Mouse (Mus musculus) lung, postnatal 36 days (tissue): ENCODE results near the gene Il22ra2.

Source experiments
- DNase-seq: peaks from one replicate; pipeline ENCODE4 v3.0.0; 2022; ENCODE audit warnings: mixed read lengths

Il22ra2 gene

DNA sequence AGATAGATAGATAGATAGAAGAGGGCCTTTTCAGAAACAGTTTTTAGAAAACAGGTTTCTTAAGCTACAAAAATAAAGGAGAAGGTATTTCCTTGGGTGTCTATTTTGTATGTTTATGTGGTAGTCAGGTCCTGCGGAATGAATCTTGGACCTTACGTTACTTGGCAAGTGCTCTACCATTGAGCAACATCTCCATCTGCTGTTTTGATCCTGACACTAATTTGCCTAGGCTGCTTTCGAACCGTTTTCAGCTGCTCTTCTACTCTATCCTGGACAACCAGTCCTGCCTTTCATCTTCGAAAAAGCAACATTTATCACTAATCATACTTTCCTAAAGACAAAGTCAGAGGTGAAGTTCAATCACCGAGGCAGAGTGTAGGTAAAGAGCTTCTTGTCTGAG is 18.6 kb upstream of the Il22ra2 start:
- peak; percentile 57 for DNase-seq

DNA sequence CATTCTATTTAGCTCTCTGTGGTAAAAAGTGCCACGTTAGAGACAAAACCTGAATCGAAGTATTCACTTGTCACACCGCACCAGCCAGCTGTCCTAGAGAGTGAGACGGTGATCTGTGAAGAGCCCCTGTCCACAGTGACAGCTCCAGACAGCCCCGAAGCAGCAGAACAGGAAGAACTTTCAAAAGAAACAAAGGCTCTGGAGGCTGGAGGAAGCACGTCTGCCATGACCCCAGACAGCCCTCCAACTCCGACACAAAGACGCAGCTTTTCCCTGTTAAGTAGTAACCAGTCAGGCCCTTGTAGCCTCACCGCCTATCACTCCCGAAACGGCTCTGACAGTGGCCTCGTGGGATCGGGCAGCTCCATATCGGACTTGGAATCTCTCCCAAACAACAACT is 12.7 kb upstream of the Il22ra2 start:
- no peak for DNase-seq

DNA sequence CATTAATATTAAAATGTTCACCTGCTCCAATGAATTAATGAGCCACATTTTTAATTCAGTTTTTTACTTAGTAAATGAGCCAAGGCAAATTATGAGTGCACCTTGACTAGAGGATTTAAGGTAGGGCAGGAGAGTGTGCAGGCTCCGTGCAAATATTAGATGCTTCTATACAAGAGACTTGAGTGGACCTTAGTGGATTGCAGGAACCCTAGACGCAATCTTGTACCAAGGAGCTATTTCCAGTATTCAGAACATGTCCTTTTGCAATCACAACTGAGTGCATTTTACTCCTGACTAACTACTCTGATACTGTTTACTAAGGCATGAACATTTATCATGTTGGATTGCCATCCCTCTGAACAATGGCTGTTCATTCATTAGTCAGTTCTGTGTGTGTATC is 10.2 kb upstream of the Il22ra2 start:
- DNase-seq = peak; percentile 53

DNA sequence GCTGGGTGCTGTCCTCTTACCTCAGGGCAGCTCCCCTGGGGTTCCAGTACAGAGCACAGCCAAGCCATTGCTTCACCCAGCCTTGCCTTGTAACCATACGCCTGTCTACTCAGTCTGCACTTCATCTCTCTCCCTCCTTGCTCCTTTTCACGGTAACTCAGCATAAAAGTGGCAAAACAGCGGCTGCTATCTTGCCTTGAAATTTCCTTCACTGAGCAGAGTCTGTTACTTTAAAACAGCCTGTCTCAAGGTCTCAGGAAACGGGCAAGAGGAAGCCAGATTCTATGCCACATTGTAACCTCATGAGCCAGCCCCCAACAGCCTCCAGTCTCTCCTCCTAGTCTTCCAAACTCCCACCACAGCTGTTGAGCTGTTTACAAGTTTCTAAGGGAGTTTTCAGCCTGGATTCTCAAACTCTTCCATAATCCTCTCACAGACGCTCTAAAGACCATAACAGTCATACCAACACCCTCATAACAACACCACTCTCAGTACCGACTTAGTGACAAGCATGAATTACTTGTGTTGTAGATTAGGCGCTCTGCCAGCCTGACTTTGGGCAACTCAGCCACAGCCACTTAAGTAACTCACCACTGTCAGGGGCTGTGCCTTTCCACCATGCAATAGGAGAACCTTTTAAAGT is 8.6 kb upstream of the Il22ra2 start:
- peak; percentile 74 for DNase-seq

DNA sequence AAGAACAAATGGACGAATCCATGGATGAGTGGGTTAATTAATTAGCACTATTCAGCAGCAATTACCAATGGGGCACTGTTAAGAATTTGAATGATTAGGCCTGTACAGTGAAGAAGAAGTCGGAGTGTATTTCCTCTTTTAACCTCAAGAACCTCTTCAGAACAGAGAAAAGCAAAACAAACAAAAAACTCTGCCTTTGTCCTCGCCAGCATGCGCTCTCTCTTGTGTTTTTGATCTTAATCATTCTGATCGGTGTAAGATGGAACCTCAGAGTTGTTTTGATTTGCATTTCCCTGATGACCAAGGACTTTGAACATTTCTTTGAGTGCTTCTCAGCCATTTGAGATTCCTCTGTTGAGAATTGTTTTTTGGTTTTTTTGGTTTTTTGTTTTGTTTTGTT is 2.1 kb upstream of the Il22ra2 start:
- no peak for DNase-seq

DNA sequence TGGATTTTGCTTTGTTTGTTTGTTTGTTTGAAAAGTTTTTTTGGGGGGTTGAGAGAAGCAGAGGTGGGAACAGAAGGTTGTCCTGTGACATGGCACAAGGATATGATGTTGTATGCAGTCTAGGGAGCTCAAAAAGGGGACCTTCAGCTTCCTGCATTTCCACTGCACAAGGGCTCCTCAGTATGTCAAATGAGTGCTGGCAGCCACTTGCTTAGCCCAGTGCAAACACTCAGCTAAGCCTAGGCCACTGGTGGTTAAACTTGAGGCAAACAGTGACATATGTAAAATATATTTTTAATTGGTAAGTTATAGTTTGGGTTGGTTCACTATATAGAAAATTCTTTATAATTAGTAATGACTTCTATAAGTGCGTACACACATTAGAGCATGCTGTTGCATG is 2.8 kb downstream of the Il22ra2 start:
- DNase-seq = peak; percentile 56

DNA sequence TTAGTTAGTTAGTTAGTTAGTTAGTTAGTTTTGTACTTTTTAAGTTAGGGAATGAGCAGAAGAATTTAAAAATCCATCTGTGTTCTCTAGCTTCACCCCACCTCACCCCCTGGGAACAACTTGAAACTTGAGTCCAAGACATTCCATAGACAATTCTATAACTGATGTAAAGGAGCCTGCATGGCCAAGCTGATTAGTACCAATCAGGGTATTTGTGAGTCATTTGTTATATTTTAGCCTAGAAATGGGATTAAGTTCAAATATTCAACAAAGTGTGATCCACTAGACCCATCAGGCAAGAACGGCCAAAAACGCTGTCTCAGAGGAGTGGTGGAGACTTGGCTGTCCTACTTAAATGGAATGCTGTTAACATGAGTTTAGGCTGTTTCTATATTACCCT is 5.5 kb downstream of the Il22ra2 start:
- no peak for DNase-seq

DNA sequence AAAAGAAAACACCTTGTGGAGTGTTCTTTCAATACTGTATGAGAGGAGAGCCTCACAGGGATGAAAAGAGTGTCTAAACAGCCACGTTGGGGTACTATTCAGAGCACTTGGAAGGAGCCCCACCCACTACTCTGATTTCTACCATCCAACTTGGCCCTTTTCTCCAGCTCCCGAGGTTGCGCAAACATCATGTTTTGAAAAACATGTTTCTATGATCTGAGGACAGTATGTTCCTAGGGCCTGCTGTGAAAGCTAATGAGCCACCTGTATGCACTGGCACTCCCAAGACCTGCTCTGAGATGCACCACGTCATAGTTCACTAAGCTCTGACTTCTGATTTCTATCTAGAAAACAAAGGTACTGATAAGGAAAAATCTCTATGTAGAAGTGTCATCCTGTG is 6.0 kb downstream of the Il22ra2 start:
- peak; percentile 75 for DNase-seq

DNA sequence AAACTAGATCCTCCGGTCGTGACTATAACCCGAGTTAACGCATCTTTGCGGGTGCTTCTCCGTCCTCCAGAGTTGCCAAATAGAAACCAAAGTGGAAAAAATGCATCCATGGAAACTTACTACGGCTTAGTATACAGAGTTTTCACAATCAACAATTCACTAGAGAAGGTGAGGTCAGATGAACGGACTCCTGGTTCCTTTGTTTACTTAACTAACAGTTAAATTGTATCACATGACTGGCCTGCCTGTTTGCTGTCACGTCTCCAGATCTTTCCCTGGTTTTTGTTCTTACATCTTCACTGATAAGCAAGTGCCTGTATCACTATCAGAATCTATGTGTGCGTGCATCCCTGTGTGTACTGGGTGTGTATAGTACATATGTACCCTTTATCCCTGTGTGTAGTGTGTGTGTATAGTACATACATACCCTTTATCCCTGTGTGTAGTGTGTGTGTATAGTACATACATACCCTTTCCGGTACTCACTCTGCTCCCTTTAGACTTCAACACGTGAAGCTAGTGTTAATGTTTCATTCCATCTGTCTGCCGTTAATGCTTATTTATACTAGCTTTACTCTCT is 9.9 kb downstream of the Il22ra2 start:
- DNase-seq = peak; percentile 23

DNA sequence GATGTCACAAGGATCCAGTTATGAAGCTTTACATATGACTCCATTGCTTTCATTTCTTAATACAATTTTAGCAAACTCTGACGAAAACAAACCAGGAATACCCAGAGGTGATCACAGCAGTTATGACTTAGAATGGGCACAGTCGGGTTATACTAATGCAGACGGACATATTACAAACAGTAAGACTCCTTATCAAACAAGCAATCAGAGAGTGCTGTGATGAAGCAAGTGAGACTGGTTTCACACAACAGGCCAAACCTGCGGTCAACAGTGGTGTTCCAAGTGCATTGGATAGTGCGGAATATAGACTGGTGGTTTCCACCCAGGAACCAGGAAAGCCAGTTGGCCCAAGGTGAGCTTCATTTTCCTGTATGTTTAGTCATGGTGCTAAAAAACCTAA is 17.1 kb downstream of the Il22ra2 start:
- no peak for DNase-seq

DNA sequence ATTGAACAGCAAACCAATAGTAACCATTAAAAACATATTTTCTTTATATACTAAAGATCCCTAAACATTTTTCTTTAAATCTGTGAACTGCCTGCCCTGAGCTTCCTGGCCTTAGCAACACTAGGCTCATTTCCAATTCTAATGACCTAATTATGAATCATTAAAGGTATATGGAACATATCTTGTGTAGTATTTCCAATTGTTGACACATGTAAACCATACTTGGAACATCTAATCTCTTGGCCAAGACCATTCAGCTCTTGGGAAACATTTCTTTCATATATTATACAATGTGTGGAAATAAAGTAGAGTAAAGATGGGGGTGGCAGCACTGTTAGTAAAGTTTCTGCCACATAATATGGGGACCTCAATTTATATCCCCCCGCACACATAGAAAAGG is 17.8 kb downstream of the Il22ra2 start:
- DNase-seq = no peak

DNA sequence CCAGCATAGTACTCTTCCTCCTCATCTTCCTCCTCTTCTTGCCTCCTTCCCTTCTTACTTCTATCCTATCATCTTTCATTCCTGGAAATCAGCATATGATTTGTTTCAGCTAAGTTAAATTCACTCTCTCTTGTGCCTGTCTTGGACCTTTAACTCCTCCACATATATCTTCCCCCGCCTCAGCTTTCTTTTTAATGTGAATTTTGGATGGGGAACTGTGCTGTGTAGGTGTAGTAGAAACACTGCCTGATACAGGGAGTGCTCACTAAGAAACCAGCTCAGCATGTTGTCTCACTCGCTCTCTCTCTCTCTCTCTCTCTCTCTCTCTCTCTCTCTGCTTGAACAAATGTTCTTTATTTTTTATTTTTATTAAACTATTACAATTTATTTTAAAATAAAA is 23.3 kb downstream of the Il22ra2 start:
- DNase-seq = no peak

DNA sequence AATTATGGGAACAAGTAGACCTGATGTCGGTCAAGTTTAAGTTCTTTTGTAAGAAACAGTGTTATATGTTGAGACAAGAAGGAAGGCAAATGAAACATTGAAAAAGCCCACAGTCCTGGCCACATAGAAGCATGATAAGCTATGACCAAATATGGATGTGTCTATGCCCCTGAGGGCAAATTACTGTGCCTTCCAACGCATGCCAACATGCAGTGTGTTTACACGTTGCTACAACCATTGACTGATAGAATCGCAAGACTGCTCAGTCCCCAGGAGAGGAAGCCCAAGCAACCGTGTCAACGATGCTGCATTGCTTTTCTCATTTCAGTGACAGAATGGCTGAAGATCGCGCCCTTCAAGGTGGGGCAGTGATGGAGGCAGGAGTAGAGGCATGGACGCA is 35.6 kb downstream of the Il22ra2 start:
- peak; percentile 12 for DNase-seq

DNA sequence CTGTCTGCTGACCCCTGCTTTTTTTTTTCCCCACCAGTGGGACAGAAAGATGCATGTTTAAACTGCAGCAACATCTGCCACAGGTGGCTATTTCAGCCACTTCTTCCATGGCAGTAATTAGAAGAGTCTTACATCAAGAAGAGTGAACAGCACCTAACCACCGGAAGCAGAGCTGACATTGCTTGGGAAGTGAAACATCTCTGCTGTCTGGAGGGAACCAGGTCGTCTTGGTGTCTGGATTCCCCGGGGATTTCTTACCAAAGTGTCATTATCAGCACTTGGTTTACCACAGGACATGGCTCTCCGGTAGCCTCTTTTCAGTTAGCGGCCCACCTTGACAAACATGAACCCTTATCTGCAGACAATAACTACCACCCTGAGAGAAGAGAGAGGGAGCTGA is 38.2 kb downstream of the Il22ra2 start:
- DNase-seq = no peak

DNA sequence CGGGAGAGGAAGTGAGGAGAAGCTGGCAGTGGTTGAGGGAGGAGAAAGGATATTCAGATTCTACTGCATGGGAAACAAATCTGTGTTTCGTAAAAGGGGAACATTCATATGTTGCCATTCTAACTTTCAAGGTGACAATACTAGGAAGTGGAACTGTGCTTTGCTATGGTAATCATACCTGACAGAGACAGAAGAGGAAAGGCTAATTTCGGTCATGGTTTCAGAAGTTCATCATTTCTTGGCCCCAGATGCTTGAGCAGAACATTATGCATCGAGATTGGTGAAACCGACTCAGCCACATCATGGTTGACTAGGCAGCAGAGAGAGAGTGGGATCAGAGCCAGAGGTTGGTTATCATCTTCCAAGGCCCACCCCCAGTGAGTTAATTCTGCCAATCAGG is 47.2 kb downstream of the Il22ra2 start:
- DNase-seq = peak; percentile 8

DNA sequence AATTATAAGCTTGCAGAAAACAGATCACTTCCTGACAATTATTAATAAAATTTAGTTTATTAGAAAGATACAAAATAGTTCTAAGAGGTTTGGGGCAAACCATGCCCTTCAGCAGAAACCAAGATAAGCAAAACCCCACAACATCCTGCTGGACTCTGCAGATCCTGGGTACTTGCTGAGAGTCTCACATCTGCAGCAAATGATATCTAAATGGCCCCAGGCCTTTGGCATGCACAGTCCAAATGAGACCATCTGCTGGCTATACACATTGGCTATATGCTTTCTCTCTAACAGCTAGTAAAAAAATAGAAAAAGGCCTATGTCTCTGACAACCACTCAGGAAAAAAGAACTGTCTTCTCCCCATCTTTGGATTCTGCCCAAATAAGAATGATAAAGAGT is 50.2 kb downstream of the Il22ra2 start:
- no peak for DNase-seq

DNA sequence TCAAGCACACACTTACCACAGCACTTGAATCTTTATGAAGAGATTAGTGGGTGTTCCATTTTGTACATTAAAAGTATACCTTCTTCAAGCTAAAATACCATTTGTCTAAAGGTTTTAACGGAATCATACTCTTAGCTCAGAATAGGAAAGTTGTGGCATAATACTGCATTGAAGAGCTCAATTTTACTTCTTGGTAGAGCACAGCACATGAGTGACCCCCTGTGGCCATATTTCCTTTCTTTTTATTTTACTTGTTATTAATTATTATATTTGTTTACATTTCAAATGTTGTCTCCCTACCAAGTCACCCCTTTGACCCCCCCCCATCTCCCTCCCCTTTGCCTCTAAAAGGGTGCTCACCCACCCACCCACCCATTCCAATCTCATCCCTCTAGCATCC is 51.3 kb downstream of the Il22ra2 start:
- DNase-seq = peak; percentile 65
